Mouse (Mus musculus) layer of hippocampus, postnatal 10 days (tissue): ENCODE data around the gene Cadm4. TPM values are rescaled to one million over a fixed set of nuclear protein-coding genes. Genes with fewer than 3 reads are reported as not detected.
"Not testable (repeated sequence)": the region's sequence is repeated elsewhere in the genome, so short reads cannot be mapped to it uniquely, and the experiment has no call there.

Experiments used
- DNase-seq, 2 experiments: peaks; one replicate each; pipeline ENCODE4 v3.0.0; 2021; ENCODE audit warnings: low spot score in 2 of 2
- total RNA-seq, 2 experiments: library from RNA; stranded (reverse); gene quantifications; 2 replicates each; pipeline ENCODE4 v1.2.3; 2021

Cadm4 gene
- total RNA-seq, 2 experiments from 2014 or later = 269 to 279 TPM

- DNase-seq = no peak
These were observed 15.0 kb upstream of the Cadm4 start for GRCm38 (mm10) chr7:24466835-24467234.

GRCm38 (mm10) chr7:24467886-24468285, 13.9 kb upstream of the Cadm4 start:
- no peak for DNase-seq

GRCm38 (mm10) chr7:24469126-24469525, 12.7 kb upstream of the Cadm4 start:
- no peak for DNase-seq

GRCm38 (mm10) chr7:24470356-24470755, 11.5 kb upstream of the Cadm4 start:
- DNase-seq = no peak

- DNase-seq = no peak
These were observed 9.4 kb upstream of the Cadm4 start for GRCm38 (mm10) chr7:24472442-24472841.

GRCm38 (mm10) chr7:24472937-24473336, 8.9 kb upstream of the Cadm4 start:
- peak in 1 of 2 experiments; percentile 43 for DNase-seq

GRCm38 (mm10) chr7:24473913-24474529, 7.8 kb upstream of the Cadm4 start:
- DNase-seq = peak; percentile 76 to 85

- DNase-seq = peak; percentile 56 to 65
These were observed 6.9 kb upstream of the Cadm4 start for GRCm38 (mm10) chr7:24474811-24475506.

- no peak for DNase-seq
These were observed 5.5 kb upstream of the Cadm4 start for GRCm38 (mm10) chr7:24476338-24476737.

GRCm38 (mm10) chr7:24476856-24477255, 5.0 kb upstream of the Cadm4 start:
- DNase-seq = no peak

- no peak for DNase-seq
These were observed 2.9 kb upstream of the Cadm4 start for GRCm38 (mm10) chr7:24478911-24479310.

- DNase-seq = no peak
These were observed 2.1 kb upstream of the Cadm4 start for GRCm38 (mm10) chr7:24479685-24480084.

- DNase-seq = no peak
These were observed 1.5 kb upstream of the Cadm4 start for GRCm38 (mm10) chr7:24480121-24480941.

GRCm38 (mm10) chr7:24480986-24481473, 793 bp upstream of the Cadm4 start:
- DNase-seq = no peak

- no peak for DNase-seq
These were observed 591 bp downstream of the Cadm4 start for GRCm38 (mm10) chr7:24482208-24483020.

- DNase-seq = not testable (repeated sequence)
These were observed 1.5 kb downstream of the Cadm4 start for GRCm38 (mm10) chr7:24483291-24483690.

GRCm38 (mm10) chr7:24485481-24485880, 3.7 kb downstream of the Cadm4 start:
- DNase-seq = no peak

GRCm38 (mm10) chr7:24486654-24487130, 4.9 kb downstream of the Cadm4 start:
- DNase-seq = peak; percentile 51 to 60

GRCm38 (mm10) chr7:24487403-24487802, 5.6 kb downstream of the Cadm4 start:
- DNase-seq = no peak

- peak in 1 of 2 experiments; percentile 10 for DNase-seq
These were observed 6.5 kb downstream of the Cadm4 start for GRCm38 (mm10) chr7:24488303-24488702.
